Mouse (Mus musculus): ENCODE results near the gene Kbtbd13. TPM values are rescaled to one million over a fixed set of nuclear protein-coding genes. Genes with fewer than 3 reads are reported as not detected.
"Not testable (repeated sequence)": the region's sequence is repeated elsewhere in the genome, so short reads cannot be mapped to it uniquely, and the experiment has no call there.

The Kbtbd13 gene
- polyA plus RNA-seq, 1 experiment from 2014 or later: 0.66 TPM

DNA sequence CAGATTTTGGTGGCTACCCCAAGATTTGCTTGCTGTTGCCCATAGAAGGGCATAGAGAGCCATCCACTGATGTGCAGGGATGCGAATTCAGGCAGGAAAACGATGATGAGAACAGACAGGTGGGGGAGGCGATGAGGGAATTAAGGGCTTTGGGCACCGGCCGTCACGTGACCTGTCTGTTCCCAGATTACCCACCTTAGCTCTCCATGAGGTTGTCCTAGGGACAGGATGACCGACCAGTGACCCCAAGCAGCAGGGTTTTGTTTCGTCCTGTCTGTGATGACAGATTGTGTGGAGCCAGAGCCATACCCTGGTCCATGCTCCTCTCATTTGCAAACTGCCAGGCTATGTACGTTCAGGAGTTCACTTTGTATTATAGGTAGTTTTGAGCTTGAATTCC, 27.8 kb downstream of the Kbtbd13 start:
- Histone ChIP-seq H3K27me3 (ENCODE audit: poor library complexity, severe bottlenecking) (no peaks in the 10 kb centered on the region), H3K4me3 (no peak overlapping the region), H3K4me1 (peaks cover 3% of the 10 kb centered on the region; the same call in 1 of the 2 replicates), H3K9me3 (no peaks in the 10 kb centered on the region), H3K36me3 (replicated peaks) (peaks cover 42% of the 10 kb centered on the region), H3K27ac (no peak overlapping the region)
- DNase-seq (ENCODE audit: extremely low spot score, low spot score): no peak
- WGBS: 73% methylated on average over 9 of the region's 9 CpGs

DNA sequence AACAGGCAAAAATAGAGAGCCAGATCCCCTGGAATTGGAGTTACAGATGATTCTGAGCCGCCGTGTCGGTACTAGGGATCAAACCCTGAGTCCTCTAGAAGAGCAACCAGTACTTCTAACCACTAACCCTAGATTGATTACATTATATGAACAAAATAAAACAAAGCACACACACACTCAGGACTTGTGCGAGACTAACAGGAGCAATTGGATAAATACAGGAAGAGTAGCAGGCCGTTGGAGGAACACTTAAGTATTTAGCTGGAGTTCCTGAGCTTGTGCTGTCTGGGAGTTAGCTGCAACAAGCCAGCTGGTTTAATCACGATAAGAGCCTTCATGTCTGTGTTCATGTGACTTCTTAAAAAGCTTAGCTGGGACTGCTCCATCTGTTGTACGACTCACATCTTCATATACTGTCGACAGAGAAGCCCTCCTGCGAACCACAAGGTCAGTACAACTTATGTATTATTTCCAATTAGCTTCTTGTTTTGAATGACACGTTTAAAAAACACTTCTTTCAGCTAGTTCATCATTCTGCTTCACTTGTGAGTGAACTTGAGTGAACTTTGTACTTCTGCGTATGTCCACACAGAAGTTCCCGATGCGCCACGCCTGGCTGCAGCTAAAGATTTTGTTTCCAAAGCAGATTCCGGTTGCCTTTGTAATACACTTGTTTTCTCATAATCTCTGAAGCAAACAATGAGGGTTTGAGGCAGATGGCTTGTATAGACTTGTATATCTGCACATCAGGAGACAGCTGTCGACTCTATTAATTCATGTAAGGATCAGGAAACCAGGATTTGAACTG, 30.6 kb downstream of the Kbtbd13 start, which contains the start of gene Ubap1l:
Ubap1l (plus strand) TSS at position 401 of the 808 bp plus-strand sequence.
- 94% methylated on average over 16 of the region's 16 CpGs for WGBS
- DNase-seq (ENCODE audit: extremely low spot score, low spot score): no peak
- Histone ChIP-seq H3K27me3 (ENCODE audit: poor library complexity, severe bottlenecking) (no peaks in the 10 kb centered on the region), H3K36me3 (replicated peaks) (peaks cover 71% of the 10 kb centered on the region), H3K27ac (no peak within 1 kb of the TSS), H3K4me3 (no peak within 1 kb of the TSS), H3K9me3 (no peaks in the 10 kb centered on the region), H3K4me1 (no peaks in the 10 kb centered on the region)

DNA sequence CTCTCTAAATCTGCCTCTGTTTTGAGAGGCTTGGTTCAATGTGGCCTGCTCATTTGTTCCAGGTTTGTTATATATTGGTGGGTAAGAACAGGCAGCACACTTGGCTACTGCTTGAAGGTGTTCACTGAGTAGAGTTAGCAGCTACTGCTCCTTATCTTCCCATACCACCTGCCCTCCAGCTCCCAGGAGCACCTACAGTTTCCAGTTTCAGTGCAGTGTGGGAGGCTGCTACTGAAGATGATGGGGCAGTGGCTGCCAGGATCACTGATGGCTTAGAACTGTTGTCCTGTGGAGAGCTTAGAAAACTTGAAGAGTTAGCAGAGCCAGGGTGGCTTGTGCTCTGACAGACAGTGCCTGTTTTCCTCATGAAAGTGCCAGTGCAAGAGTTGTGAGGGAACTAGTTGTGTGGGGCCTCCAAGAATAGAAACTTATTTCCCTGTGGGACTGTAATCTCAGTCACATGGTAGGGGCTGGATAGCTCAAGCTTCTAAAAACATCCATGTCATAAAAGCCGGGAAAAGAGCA, 32.4 kb downstream of the Kbtbd13 start:
- no peak overlapping the region for H3K27ac ChIP-seq
- no peaks in the 10 kb centered on the region for H3K27me3 ChIP-seq (ENCODE audit: poor library complexity, severe bottlenecking)

DNA sequence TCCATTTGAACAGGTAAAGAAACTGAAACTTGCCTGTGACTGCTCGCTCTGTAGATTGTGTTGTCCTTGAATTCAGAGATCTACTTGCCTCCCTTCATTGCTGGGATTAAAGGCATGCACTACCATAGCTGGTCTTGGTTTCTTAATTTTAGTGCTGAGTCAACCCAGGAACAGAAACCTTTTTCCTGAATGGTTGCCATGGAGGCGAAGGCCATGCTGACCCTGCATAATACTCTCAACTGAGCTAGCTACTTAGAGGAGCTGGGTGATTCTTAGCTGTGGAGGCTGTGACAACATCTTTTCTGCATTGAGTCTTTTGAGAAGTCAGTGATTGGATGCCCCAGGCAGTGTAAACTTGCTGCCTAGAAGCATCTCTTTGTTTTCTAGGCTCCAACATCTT, 34.5 kb downstream of the Kbtbd13 start:
- peaks cover 79% of the 10 kb centered on the region for H3K36me3 ChIP-seq (replicated peaks)
- no peak overlapping the region for H3K27ac ChIP-seq
- no peaks in the 10 kb centered on the region for H3K9me3 ChIP-seq
- no peaks in the 10 kb centered on the region for H3K4me1 ChIP-seq
- no peak overlapping the region for H3K4me3 ChIP-seq
- H3K27me3 ChIP-seq (ENCODE audit: poor library complexity, severe bottlenecking): no peaks in the 10 kb centered on the region
- no peak for DNase-seq (ENCODE audit: extremely low spot score, low spot score)
- 85% methylated on average over 2 of the region's 2 CpGs for WGBS

More for the DNA sequence above, 32.4 kb downstream of the Kbtbd13 start:
- WGBS: 87% methylated on average over 1 of the region's 1 CpGs
- no peaks in the 10 kb centered on the region for H3K9me3 ChIP-seq
- H3K4me3 ChIP-seq: no peak overlapping the region
- DNase-seq (ENCODE audit: extremely low spot score, low spot score): no peak
- peaks cover 88% of the 10 kb centered on the region for H3K36me3 ChIP-seq (replicated peaks)
- H3K4me1 ChIP-seq: no peaks in the 10 kb centered on the region

DNA sequence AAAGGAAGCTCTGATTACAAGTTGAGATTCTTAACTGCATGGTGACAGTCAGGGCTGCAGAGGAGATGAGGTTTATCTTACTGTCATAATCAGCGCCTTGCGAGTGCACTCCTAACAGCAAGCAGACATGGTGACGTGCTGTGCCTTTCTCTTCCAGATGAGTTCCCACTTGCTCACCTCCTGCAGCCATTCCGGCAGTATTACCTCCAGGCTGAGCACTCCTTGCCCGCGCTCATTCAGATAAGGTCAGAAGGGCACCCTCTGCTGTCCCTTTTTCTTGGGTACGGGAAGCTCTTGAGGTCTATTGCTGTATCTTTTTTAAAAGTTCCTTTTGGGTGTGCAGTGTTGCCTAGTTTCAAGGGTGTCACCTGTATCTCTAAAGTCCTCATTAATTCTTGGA, 34.9 kb downstream of the Kbtbd13 start:
- no peaks in the 10 kb centered on the region for H3K27me3 ChIP-seq (ENCODE audit: poor library complexity, severe bottlenecking)
- no peak overlapping the region for H3K27ac ChIP-seq
- H3K4me1 ChIP-seq: no peaks in the 10 kb centered on the region
- H3K36me3 ChIP-seq (replicated peaks): peaks cover 75% of the 10 kb centered on the region
- H3K4me3 ChIP-seq: no peak overlapping the region
- no peaks in the 10 kb centered on the region for H3K9me3 ChIP-seq
- DNase-seq (ENCODE audit: extremely low spot score, low spot score): no peak
- WGBS: 86% methylated on average over 7 of the region's 7 CpGs

DNA sequence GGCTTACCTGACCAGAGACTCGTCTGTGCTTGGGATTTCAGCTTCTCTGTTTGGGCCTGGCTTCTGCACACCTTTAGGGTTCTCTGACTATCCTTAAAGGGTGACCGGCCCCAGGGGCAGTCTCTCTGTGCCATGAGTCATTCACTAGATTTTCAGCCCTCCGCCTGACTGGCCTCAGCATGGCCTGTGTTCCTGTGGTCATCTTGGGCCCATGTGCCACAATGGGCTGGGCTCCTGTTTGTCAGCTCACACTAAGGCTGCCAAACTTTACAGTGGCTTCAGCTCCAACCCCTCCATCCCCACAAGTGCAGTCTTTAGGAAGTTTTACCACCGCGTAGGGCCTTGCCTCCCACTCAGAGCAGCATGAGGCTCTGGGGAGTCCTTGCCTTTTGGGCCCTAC, 38.2 kb downstream of the Kbtbd13 start:
- Histone ChIP-seq H3K4me3 (no peak overlapping the region), H3K9me3 (no peaks in the 10 kb centered on the region), H3K27ac (no peak overlapping the region), H3K4me1 (peaks cover 1% of the 10 kb centered on the region), H3K27me3 (ENCODE audit: poor library complexity, severe bottlenecking) (no peaks in the 10 kb centered on the region), H3K36me3 (replicated peaks) (peaks cover 41% of the 10 kb centered on the region)
- WGBS: 95% methylated on average over 5 of the region's 5 CpGs
- DNase-seq (ENCODE audit: extremely low spot score, low spot score): no peak

DNA sequence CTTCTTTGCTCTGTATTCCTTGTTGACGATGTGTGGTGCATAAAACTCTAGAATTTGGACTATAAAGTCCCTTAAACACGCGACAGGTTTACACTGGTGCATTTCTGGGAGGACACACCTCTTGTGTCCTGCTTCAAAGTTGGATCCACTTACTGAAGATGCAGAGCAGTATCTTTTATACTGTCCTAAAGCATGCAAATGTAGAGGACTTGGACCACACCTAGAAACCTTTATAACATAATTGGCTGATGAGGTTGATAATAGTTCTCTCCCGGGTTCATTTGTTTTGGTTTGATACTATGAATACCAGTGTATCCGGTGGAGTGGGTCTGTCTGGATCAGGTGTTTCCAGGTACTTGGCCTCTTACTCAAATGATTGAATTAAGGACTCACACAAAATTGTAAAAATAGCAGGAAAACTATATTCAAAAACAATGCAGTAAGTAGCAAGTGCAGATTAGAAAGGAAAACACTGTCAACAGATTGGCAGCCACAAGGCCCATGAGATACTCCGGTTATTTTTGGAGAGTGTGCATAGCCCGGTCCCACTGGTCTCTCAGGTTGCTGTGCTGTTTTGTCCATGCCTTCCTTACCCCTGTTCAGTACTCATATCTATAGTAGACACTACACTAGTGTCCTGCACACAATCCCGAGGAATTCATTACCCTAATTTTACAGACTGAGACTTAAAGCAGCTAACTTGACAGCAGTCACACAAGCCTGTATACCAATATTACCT, 44.2 kb downstream of the Kbtbd13 start:
- Histone ChIP-seq H3K27ac (peak overlapping the region; percentile 94), H3K9me3 (peaks cover 8% of the 10 kb centered on the region), H3K4me1 (peaks cover 19% of the 10 kb centered on the region), H3K4me3 (peak overlapping the region; percentile 100), H3K36me3 (replicated peaks) (no peaks in the 10 kb centered on the region), H3K27me3 (ENCODE audit: poor library complexity, severe bottlenecking) (no peaks in the 10 kb centered on the region)
- WGBS: 51% methylated on average over 8 of the region's 8 CpGs
- DNase-seq (ENCODE audit: extremely low spot score, low spot score): no peak

DNA sequence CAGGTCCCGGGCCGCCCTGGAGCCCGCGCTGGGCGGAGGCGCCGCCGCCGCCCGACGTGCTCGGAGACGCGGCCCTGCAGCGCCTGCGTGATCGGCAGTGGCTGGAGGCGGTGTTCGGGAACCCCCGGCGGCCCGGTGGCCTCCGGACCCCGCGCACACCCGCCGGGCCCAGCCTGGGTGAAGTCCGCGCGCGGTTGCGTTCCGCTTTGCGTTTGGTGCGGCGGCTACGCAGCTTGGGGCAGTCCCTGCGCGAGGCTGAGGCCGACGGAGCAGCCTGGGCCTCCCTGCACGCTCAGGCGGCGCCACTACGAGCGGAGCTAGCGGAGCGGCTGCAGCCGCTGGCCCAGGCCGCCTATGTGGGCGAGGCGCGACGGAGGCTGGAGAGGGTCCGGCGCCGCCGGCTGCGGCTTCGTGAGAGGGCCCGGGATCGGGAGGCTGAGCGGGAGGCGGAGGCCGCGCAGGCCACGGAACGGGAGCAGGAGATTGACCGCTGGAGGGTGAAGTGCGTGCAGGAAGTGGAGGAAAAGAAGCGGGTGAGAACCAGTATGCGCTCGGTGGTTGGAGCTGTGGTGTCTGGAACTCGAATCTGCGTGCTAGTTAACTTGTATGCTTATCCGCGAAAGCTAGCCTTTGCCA, 44.9 kb downstream of the Kbtbd13 start:
- WGBS: under 1% methylated on average over 77 of the region's 77 CpGs
- peak overlapping the region; percentile 94 for H3K27ac ChIP-seq
- H3K27me3 ChIP-seq (ENCODE audit: poor library complexity, severe bottlenecking): no peaks in the 10 kb centered on the region
- H3K4me1 ChIP-seq: peaks cover 19% of the 10 kb centered on the region
- H3K4me3 ChIP-seq: peak overlapping the region; percentile 100
- peaks cover 8% of the 10 kb centered on the region for H3K9me3 ChIP-seq
- H3K36me3 ChIP-seq (replicated peaks): no peaks in the 10 kb centered on the region
- DNase-seq (ENCODE audit: extremely low spot score, low spot score): peak; percentile 56

DNA sequence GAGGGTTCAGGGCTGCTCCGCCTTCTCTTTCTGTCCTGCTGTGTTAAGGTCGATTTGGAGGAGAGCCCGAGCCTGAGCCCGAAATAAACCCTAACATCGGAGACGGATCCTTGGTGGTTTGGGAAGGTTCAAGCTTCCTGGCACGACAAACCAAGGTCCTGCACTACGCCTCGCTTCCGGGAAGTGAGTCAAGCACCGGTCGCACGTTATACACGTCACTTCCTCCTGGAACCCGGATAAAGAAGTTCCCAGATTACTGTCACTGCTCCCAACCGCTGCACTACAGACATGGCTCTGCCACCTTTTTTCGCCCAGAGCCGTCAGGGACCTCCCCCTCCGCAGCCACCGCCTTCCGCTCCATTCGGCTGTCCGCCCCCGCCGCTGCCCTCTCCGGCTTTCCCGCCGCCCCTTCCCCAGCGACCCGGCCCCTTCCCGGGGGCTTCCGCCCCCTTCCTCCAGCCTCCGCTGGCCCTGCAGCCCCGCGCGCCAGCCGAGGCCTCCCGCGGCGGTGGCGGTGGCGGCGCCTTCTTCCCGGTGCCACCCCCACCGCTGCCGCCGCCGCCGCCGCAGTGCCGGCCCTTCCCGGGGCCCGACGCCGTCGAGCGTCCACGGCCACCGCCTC, 45.5 kb downstream of the Kbtbd13 start, which contains the start of gene Pdcd7:
Pdcd7 (plus strand) TSS at position 251 of the 622 bp plus-strand sequence.
- no peaks in the 10 kb centered on the region for H3K36me3 ChIP-seq (replicated peaks)
- H3K27me3 ChIP-seq (ENCODE audit: poor library complexity, severe bottlenecking): no peaks in the 10 kb centered on the region
- peak; percentile 93 for DNase-seq (ENCODE audit: extremely low spot score, low spot score)
- peak within 1 kb of the TSS; percentile 94 for H3K27ac ChIP-seq
- peak within 1 kb of the TSS; percentile 100 for H3K4me3 ChIP-seq
- 2% methylated on average over 59 of the region's 59 CpGs for WGBS
- H3K9me3 ChIP-seq: peaks cover 8% of the 10 kb centered on the region
- peaks cover 19% of the 10 kb centered on the region for H3K4me1 ChIP-seq

DNA sequence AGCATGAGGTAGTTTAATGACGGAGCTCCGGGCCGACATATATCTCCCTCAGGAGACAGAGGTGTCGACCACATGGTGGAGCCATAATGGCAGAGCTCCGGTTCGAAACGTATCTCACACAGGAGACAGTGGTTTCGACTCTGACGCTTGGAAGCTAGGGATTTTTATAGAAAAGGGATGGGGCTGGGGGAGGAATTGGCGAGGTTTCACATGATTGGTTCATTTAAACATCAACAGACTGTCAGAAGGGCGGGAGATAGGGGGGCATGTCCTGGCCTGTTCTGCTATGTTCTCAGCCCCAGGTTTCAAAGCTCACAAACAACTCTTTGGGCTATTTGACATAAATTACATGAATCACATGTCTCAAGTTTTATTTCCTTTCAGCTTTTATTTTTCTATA, 46.0 kb downstream of the Kbtbd13 start:
- peak overlapping the region; percentile 94 for H3K27ac ChIP-seq
- not testable (repeated sequence) for H3K27me3 ChIP-seq (ENCODE audit: poor library complexity, severe bottlenecking); H3K36me3 ChIP-seq (replicated peaks); DNase-seq (ENCODE audit: extremely low spot score, low spot score); H3K9me3 ChIP-seq
- 71% methylated on average over 11 of the region's 11 CpGs for WGBS
- H3K4me1 ChIP-seq: peaks cover 19% of the 10 kb centered on the region
- H3K4me3 ChIP-seq: peak overlapping the region; percentile 100

DNA sequence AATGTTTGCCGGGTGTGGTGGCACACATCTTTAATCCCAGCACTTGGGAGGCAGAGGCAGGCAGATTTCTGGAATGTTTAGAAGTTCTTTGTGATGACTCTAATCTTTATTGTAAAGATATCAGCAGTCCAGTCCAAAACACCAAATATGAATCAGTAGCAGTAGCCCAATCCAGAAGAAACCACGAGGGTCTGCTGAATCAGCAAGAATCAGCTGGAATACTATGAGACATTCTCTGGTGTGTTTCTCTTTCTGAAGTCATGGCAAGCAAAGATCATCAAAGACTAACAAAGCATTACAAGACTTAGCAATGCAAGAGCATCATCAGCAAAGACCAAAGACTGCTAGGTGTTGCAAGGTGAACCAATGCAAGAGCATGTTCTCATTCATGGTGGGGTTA, 51.0 kb downstream of the Kbtbd13 start:
- Histone ChIP-seq H3K4me3 (no peak overlapping the region), H3K27ac (no peak overlapping the region)

DNA sequence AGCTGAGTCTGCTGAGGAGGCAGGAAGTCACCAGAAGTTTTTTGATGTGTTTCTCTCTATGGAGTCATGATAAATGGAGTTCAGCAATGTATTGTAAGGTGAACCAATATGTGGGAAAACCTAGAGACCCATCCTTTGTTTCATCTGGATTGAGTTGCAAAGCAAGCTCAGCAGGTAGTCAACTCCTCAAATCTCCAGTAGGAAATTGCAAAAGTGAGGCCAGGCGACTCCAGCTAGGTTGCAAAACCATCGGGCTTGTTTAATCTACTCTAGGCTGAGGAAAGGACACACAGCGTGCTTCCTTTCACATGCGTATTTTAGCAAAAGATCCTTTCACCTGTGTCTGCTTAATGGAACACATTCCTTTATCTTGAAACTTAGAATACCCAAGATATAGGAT, 52.3 kb downstream of the Kbtbd13 start:
- WGBS: 85% methylated on average over 4 of the region's 4 CpGs

More for the DNA sequence above, 51.0 kb downstream of the Kbtbd13 start:
- Histone ChIP-seq H3K27me3 (ENCODE audit: poor library complexity, severe bottlenecking) (no peaks in the 10 kb centered on the region), H3K4me1 (no peaks in the 10 kb centered on the region), H3K9me3 (peaks cover 8% of the 10 kb centered on the region), H3K36me3 (replicated peaks) (no peaks in the 10 kb centered on the region)
- WGBS: 85% methylated on average over 2 of the region's 2 CpGs
- DNase-seq (ENCODE audit: extremely low spot score, low spot score): no peak

More for the DNA sequence above, 52.3 kb downstream of the Kbtbd13 start:
- no peak overlapping the region for H3K4me3 ChIP-seq
- no peaks in the 10 kb centered on the region for H3K9me3 ChIP-seq
- H3K4me1 ChIP-seq: no peaks in the 10 kb centered on the region
- H3K27me3 ChIP-seq (ENCODE audit: poor library complexity, severe bottlenecking): no peaks in the 10 kb centered on the region
- H3K27ac ChIP-seq: no peak overlapping the region
- DNase-seq (ENCODE audit: extremely low spot score, low spot score): no peak
- no peaks in the 10 kb centered on the region for H3K36me3 ChIP-seq (replicated peaks)

Measured in forebrain, embryonic 10.5 days (tissue).